Mouse (Mus musculus): ENCODE measurements around the gene Erf.

Gene Erf

DNA sequence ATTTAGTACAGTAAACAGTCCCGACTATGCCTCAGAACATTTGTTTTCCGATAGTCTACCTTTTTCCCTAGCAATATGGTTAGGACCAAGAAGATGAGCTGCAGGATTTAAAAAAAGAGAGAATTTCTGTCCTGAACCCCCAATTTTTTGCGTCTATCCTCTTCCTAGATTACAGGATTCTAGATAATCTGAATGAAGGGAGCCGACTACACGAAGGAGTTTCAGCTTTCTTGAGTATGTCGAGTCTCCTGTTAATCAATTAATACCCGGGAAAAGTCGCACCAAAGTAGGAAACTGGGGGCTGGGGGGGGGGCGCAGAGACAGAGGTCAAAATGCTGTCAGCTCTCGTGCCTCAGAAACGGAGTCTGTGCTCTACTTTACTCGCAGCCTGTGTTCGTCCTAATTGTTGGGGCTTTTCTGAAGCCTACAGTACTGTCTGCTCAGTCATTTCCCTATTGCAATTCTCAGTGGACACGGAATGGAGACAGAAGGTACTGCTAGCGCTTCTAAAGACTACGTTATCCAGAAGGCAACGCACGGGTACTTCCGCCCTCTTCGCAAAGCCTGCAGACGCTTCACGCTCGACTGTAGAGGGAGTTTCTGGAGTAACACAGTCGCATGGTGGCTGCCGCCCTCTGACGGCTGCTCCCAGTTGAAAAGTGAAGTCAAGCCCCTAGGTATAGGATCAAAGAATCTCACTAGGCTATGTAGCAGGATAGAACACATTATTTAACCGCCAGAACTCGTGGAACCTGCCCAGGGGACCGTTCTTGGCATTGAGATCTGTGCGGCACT is 11.5 kb downstream of the Erf start:
- peak; percentile 66 to 78 for DNase-seq (ENCODE audit: low spot score in 2 of 2)

DNA sequence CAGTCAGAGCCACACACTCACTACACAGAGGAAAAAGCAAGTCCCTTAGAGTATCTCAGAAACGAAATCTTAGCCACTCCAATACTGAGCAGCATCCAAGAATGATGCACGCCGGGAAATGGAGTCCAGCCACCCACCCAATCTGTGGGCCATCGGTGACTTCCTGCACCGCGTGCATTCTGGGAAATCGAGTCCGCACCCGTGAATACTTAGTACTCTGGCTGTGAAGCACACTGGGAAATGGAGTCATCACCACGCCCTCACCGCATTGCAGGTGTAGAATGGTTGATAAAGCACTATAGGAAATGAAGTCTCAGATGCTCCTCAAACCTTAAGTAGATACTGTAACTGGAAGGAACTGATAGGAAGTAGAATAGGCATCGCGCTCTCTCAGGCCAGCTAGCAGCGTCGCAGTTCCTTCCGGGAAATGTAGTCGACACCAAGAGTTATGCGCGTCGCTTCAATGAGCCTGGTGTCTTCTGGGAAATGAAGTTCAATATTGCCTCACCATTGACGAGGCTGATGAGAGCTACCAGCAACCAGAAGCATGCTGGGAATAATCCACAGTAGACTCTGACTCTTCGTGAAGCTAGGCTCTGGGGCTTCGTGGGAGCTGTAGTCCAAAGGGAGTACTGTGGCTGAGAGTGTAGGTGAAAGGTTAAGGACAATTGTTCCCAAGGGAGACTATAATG is 12.4 kb downstream of the Erf start:
- peak; percentile 90 to 94 for DNase-seq (ENCODE audit: low spot score in 2 of 2)

DNA sequence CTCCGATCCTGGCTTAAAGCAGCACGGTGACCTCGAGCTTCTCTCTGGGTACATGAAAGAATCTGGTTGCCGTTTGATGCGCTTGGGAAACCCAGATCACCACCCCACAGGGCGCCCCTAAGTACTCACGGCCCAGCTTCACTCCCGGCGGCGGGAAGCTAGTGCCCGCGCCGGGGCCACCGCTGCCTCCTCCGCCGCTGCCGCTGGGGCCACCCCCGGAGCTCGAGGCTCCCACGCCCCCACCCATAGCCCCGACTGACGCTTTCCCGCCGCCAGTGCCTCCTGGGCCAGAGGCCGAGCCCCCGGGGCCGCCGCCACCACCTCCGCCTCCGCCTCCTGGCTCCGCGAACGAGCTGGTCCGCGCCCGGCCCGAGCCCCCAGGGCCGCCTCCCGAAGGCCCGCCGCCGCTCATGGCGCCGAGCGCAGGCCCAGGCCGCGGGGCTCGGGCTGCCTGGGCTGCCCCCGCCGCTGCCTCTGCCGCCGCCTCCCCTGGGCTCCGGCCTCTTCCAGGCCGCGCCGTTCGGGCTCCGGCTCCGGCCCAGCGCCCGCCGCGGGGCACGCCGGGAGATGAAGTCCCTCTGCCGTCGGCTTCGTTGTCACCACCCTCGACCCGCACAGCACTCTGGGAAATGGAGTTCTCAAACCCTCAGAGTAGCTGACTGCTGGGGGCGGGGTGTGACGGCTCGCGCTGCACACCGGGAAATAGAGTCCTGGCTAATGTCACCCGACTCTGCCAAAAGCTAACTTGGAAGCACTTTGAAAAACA is 13.1 kb downstream of the Erf start, which contains the start of gene Gsk3a:
Gene Gsk3a, minus strand, starts transcription at position 603 of the 766 bp plus-strand sequence.
- peak; percentile 94 to 96 for DNase-seq (ENCODE audit: low spot score in 2 of 2)

DNA sequence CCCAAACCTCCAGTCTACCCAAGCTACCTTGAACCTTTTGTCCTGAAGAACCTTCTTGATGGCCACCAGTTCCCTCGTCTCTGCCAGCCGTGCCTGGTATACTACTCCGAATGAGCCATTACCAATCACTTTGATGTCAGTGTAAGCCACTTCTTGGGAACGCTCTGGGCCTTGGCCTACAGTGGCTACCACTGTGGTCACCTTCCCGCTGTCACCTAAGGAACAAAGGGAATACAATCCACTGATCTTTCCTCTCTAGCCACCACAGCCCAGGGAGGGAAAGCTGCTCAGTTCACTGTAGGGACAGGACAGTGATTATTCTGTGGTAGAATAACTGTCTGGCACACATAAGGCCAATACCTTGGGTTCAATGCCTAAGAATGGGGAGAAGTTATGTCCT is 15.0 kb downstream of the Erf start:
- no peak for DNase-seq (ENCODE audit: low spot score in 2 of 2)

DNA sequence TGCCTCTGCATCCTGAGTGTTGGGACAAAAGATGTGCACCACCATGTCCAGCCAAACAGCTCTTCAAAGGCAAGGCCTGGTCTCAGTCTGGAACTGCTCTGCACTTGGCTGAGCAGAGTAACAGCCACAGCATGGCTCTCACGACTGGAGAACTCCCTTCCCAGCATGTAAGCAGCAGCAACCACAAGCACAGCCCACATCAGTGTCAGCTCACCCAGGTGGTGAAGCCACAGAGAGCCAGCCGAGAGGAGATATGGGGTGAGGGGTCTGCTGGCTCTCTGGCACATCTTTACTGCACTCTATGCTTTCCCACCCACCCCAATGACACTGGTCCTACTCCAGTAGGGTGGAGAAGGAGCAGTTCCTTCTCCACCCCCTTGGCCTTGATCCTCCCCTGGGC is 17.5 kb downstream of the Erf start:
- DNase-seq (ENCODE audit: low spot score in 2 of 2) = no peak

DNA sequence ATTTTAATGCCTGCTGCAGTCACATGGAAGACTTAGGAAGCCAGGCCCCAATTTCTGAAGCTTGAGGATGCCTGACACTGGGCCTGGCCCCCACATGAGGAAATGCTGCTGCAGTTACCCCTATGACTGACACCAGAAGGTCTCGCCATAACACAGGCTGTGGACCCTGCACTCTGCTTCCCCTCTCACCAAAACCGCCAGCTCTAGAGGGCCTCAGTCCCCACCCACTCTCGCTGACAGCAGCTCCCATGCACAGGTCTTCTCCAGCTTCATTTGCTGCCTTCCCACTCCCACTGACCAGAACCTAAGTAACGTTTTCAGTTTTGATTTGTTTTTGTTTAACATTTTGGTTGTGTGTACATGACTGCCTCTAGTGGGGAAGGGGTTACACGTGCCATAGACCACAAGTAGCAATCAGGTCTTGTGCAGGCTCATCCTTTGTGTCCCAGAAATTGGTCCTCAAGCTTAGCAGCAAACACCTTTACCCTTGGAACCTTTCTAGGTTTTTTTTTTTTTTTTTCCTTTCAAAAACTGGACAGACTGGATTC is 18.4 kb downstream of the Erf start:
- no peak for DNase-seq (ENCODE audit: low spot score in 2 of 2)

DNA sequence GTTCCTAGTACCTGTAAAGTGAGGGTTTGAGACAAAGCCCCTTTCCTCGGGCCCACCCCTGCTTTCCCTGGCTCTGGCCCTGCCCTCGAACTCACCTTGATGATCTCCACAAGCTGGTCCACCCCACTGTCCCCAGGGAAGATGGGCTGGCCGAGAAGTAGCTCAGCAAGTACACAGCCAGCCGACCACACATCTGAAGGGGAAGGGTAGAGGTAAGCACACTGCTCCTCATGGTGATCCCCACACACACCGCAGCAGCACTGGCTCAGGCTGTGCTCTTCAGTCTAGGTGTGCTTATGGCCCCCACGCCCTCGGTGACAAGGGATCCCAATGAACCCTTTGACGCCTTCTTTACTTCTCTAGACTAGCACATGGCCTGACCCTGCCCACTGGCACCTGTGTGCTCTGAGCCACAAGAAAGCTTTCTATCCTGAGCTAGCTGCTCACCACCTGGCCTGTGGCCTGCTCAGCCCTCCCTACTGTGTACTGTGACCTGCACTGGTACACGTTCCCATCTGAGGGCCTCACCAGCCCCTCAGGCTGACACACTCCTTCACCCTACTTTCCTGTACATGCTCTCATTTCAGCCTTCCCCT is 19.8 kb downstream of the Erf start:
- no peak for DNase-seq (ENCODE audit: low spot score in 2 of 2)

DNA sequence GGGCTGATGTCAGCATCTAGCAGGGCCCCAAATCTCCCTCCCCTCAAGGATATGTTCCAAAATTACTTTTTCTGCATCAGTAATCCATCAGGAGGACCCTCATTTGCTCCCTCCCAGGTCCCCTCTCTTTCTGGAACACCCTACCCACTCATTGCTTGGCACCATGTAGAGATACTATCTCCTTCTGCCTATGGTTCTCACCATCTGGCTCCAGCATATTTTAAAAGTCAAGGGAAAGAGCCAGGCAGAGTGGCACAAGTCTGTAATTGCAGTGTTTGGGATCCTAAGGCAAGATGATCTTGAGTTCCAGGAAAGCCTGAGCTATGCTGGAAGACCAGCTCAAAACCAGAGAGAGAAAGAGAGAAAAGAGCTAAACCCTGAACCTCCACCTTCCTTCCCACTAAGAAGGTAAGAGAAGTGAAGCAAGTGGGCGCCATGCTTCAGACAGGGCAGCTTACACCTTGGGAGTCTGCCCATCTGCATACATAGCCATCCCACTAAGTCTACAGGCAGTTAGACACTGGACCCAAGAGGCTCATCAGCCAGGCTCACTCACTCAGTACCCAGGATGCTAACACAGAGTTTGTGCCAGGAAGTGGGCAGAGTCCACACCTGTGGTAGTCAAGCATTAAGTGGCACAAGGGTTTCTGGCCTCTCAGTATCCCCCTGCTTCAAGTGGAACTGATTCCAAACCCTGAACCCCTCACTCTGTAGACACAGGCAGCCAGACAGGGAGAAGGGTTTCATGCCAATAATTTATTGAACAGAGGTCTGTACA is 22.8 kb downstream of the Erf start:
- DNase-seq (ENCODE audit: low spot score in 2 of 2) = no peak

DNA sequence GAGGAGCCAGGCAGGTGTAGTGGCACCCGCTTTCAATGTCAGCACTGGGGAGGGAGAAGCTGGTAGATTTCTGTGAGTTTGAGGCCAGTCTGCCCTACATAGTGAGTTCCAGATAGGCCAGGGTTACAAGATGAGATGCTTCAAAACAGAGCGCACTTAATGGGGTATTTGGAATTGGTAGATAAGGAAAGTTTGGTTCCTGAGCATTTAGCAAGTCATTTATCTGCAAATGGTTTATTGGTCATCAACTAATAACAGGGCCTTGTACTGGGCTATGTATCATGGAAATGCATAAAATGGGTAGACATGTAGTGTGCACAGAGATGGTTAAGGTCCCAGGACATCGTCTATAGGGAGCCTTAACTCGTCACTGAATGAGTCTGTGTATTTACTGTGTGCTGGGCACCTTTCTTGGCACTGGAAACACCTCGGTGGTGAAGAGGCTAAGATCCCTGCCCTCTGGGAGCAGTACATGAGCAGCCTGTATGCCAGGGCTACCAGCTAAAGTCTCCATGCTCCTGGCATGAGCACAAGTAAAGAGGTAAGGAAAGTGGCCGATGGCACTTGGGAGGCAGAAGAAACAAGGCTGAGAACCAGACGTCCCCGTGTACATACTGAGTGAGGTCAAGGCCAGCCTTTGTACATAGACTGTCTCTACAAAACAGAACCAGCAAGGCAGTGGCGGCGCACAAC is 28.1 kb downstream of the Erf start:
- no peak for DNase-seq (ENCODE audit: low spot score in 2 of 2)

DNA sequence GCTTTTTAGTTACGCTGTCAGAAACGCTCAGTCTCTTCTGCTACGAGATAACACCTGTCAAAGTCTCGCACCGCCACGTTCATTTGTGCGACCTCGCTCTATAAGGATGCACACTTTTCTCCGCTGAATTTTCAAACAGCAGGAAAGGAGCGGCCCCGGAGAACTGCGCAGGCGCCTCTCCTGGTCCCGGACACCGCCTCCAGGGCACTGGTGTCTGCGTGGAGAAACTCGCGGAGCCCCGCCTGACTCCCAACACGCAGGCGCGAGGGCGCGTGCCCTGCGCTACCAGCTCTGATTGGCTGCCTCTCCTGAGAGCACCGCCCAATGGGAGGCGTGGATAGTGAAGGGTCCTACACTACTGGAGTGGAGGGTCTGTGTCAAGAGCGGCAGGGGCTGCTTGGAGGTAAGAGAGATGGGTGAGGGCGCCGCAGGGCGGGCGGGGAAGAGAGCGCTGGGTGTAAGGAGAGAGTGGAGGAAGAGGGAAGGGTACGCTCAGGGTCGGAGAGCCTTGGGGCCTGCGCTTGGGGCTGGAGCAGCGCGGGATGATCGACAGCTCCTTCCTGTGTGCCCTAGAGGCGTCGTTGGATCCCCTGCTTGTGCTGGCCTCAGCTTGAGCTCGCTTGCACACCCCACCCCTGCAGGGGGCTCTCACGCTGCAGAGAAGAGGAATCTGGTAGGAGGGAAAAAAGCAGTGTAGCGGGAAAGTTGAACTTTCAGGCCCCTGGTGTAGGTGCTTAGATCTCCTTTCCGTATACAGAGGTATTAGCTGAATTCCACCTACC is 29.3 kb downstream of the Erf start, which contains the start of gene Zfp526:
Gene Zfp526, plus strand, starts transcription at position 324 of the 782 bp plus-strand sequence.
- DNase-seq (ENCODE audit: low spot score in 2 of 2) = peak; percentile 90 to 95

DNA sequence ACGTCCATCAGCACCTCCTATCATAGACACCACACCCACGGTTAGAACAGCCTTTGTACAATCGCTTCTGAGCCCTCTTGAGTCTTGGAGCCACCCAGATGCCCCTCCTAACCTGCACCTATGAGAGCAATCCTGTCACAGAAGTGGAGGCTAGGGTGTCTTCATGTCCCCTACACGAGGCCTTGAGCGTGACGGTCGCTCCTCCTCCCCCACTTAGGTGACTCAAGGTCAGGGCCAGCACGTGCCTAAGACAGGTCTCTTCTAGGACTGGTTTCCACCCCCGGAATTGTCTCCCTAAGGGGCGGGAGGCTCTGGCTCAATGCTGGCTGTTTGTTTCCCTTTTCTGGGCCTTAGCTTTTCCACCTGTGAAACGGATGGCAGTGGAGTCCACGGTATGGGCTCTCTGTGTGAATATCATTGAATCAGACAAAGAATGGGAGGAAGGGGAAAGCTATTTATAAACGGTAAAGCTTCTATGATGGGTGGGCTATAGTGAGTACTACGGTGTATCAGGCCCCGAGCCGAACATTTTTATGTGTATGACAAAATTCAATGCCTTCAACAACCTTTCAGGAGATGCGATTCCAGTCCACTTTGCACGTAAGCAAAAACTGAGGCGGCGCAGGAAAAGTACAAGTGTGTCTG is 30.0 kb downstream of the Erf start, which contains the start of gene Dedd2:
Gene Dedd2, minus strand, starts transcription at position 159 of the 645 bp plus-strand sequence.
- no peak for DNase-seq (ENCODE audit: low spot score in 2 of 2)

DNA sequence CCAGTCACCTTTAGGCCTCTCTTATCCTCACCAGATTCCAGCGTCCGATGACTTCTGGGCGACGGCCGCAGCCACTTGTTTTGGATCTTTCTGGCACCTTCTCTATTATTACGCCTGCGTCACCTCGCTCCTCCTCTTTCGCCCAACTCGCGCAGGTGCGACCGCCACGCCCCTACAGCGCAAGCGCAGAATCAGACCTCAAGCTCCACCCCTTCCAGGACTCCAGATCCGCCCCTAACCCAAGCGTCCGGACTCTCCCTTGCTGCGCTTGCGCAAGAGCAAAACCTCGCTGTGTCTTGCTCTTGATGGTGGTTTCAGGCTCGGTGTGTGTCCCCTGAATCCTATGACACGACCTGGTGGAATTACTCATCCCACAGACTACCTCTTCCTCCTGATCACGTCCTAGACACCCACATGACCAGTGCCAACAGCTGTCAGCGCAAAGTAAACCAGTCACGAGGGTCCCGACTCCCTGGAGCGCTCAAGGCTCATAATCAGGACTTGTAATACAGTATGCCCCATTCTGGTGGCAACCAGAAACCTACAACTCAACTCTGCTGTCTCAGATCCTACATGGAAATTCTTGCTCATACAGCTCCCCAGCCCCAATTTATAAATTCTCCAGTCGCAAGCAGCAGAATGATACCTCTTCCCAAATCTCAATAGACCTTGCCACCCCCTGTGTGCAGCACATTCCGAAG is 30.7 kb downstream of the Erf start:
- peak; percentile 87 to 91 for DNase-seq (ENCODE audit: low spot score in 2 of 2)

DNA sequence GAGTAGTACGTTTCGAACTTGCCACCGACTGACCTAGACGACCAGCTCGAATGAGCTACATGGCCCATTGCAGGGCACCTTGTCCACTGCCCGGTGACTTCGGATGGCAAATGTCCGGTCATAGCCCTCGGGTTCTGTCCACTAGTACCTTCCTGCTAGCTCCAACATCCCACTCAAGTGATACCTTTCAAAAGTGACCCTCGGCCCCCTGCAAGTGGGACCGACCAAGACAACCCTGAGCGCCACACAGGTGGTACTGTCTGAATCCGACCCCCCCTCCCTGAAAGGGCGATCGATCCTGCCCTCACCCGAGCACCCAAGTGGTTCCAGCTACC is 31.2 kb downstream of the Erf start:
- DNase-seq (ENCODE audit: low spot score in 2 of 2) = no peak

DNA sequence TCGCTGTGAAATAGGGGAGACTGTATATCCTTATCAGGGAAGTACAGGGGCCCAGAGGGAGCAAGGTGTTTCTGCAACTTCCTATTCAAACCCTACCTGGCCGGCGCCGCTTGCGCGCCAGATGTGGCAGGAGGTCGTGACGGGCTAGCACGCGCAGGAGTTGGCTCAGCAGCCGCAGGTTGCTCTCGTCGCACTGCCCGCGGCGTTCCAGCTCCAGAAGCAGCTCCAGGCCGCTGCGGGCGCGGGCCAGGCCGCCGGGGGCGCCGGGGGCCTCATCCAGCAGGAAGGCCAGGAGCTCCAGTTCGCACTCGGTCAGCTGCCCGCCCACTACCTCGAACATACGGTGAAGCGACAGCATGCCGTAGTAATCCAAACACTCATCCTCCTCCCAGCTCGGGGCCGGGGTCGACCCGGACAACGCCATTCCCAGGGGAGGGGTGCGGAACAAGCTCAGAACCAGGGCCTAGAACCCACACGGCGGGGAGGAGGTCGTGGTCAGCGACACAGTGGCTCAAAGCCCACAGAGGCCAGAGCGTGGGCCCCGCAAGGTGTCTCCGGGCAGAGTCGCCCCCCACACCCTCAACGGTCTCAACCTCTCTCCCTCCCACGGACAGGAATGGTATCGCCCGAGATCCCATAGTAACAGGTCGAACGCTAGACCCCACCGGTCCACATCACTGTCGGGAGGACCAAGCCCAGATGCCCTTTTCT is 31.7 kb downstream of the Erf start:
- DNase-seq (ENCODE audit: low spot score in 2 of 2) = peak in 1 of 2 experiments; percentile 31

DNA sequence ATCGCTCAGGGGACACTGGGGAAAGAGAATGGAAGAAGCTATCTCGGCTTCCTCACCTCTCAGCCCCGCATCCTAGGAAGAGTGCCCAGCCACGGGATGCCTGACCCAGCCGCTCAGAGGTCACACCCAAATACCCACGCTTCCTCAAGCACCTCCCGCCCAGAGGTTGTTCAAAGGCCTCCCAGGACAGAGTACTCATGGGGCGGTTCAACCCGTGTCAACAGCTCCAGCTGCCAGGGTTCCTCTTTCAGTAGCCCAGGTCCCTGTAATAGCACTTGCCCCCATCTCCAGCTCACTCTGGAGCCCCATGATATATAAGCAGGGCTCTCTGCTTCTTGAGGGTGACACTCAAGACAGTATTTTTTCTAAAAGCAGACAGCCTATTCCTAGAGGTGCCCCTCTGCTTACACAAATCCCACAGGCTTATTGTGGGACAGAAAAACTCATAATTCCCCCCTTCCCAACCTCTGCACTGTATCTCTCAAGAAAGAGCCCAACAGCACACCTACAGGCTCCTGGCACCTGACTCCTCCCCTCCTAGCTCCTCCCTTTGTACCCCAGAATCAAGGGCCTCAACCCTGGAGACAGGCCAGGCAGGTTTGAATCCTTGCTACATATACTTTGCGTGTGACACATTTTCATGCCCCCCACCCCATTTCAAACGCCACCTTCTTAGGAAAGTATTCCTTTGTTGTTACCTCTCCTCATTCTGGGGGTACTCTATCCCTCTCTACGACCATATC is 32.7 kb downstream of the Erf start:
- DNase-seq (ENCODE audit: low spot score in 2 of 2) = no peak

DNA sequence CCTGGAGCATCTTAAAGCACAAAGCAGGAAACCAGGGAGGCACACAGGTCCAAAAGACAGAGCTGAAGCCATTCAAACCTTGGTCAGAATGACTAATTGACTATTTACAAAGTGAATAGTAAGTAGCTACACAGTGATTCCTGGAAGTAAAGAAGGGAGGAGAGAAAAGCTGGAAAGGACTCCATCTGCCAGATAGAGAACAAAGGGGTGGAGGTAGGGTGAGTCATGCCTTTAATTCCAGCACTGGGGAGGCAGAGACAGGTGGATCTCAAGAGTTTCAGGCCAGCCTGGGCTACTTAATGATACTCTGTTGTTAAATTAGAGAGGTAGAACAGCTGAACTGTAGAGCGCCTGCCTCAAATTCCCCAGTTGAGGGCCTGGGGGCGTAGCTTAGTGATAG is 36.4 kb downstream of the Erf start:
- DNase-seq (ENCODE audit: low spot score in 2 of 2) = no peak

DNA sequence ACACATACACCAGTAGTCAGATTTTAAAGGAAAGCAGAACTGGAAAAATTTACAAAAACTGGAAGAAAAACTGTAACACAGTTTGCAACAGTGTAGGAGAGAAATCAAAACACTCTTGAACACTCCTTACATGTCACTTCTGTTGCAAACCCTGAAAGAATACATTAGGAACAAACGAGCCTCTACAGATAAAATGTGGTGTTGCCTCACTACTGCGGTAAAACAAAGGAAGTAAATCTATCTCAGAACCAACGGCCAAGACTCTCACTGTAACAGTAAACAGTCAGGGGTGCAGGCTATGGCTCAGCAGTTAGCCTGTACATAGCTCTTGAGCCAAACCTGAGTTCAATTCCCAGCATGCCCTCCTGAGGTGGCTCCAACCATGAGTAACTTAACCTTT is 37.5 kb downstream of the Erf start:
- DNase-seq (ENCODE audit: low spot score in 2 of 2) = no peak

All from frontal cortex, postnatal 25 days (tissue).